Mouse (Mus musculus) embryonic facial prominence, embryonic 15.5 days (tissue): ENCODE data around the gene Gdf5. TPM values are rescaled to one million over a fixed set of nuclear protein-coding genes. Genes with fewer than 3 reads are reported as not detected.
A peak's percentile ranks its signal among the peaks of the same experiment; 100 is the strongest.
"Not testable (repeated sequence)": the region's sequence is repeated elsewhere in the genome, so short reads cannot be mapped to it uniquely, and the experiment has no call there.

Experiments
- ATAC-seq: fragments of 200-750 bp; cut with Nextera tagmentation; 2 replicates; pipeline ENCODE4 v1.8.0; 2017; ENCODE audit warnings: low read depth, moderate TSS enrichment; ENCODE audit not compliant: insufficient number of reproducible peaks, low FRiP score, low TSS enrichment
- H3K27ac ChIP-seq: fragments of 300-500 bp; sonication (generic); replicated peaks from 2 replicates; pipeline ENCODE4 v1.5.1; 2015; ENCODE audit warnings: mild to moderate bottlenecking, inconsistent platforms
- H3K27me3 ChIP-seq: fragments of 300-500 bp; sonication (generic); 2 replicates; pipeline ENCODE4 v1.6.1; 2015; ENCODE audit warnings: inconsistent platforms
- H3K36me3 ChIP-seq: fragments of 300-500 bp; sonication (generic); 2 replicates; pipeline ENCODE4 v1.6.1; 2015; ENCODE audit warnings: mild to moderate bottlenecking, inconsistent platforms
- H3K4me1 ChIP-seq: fragments of 300-500 bp; sonication (generic); 2 replicates; pipeline ENCODE4 v1.6.1; 2015; ENCODE audit warnings: inconsistent platforms
- H3K4me2 ChIP-seq: fragments of 300-500 bp; sonication (generic); replicated peaks from 2 replicates; pipeline ENCODE4 v1.6.1; 2015; ENCODE audit warnings: mild to moderate bottlenecking, inconsistent platforms
- H3K4me3 ChIP-seq: fragments of 300-500 bp; sonication (generic); replicated peaks from 2 replicates; pipeline ENCODE4 v1.5.1; 2015; ENCODE audit warnings: mild to moderate bottlenecking, inconsistent platforms
- H3K9ac ChIP-seq: fragments of 300-500 bp; sonication (generic); 2 replicates; pipeline ENCODE4 v1.6.1; 2015; ENCODE audit warnings: inconsistent platforms
- H3K9me3 ChIP-seq: fragments of 300-500 bp; sonication (generic); replicated peaks from 2 replicates; pipeline ENCODE4 v1.6.1; 2016; ENCODE audit warnings: inconsistent platforms
- WGBS: fragments of 180-500 bp; shearing (Covaris S2); methylation state at CpG from one replicate; pipeline ENCODE4 v1.1.7; 2015; 5-methylcytosine and 5-hydroxymethylcytosine counted together
- polyA plus RNA-seq: library from polyadenylated mRNA; unstranded; fragments of >200 nt; fragmentation: Nextera tagmentation; extraction: Ambion mirVana; gene quantifications from 2 replicates; pipeline ENCODE4 v1.2.1, GENCODE M21; 2015

Gene Gdf5
- polyA plus RNA-seq, 1 experiment from 2014 or later: 2.2 TPM

DNA sequence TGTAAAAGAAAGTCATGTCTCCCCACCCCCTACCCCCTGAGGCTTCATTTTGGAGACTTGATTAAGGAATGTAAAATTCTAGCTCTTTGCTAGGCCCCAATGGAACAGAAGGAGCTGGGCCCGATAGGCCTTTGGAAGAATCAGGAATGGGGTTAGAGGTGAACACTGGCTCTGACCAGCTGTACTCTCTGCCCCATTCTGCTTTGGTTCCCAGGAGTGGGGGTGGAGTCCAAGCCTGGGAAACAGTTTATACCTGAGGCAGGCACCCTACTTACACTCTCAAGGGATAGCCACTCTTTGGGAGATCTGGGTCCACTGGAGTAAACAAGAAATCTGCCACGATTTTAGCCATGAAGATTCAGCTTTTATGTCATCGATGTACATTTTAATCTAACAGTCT, 4.5 kb downstream of the Gdf5 start, which contains the start of gene Gm15557:
Gm15557 (plus strand) TSS at position 48 of the 400 bp plus-strand sequence.
- H3K36me3 ChIP-seq: no peaks in the 10 kb centered on the region
- H3K27ac ChIP-seq: no peak within 1 kb of the TSS
- peaks cover 36% of the 10 kb centered on the region for H3K4me1 ChIP-seq
- no peak for ATAC-seq
- H3K4me3 ChIP-seq: no peak within 1 kb of the TSS
- no peak within 1 kb of the TSS for H3K4me2 ChIP-seq
- H3K27me3 ChIP-seq: peaks cover 2% of the 10 kb centered on the region; the same call in 1 of the 2 replicates
- WGBS: 78% methylated on average over 3 of the region's 3 CpGs
- H3K9me3 ChIP-seq: no peaks in the 10 kb centered on the region
- no peak within 1 kb of the TSS for H3K9ac ChIP-seq

DNA sequence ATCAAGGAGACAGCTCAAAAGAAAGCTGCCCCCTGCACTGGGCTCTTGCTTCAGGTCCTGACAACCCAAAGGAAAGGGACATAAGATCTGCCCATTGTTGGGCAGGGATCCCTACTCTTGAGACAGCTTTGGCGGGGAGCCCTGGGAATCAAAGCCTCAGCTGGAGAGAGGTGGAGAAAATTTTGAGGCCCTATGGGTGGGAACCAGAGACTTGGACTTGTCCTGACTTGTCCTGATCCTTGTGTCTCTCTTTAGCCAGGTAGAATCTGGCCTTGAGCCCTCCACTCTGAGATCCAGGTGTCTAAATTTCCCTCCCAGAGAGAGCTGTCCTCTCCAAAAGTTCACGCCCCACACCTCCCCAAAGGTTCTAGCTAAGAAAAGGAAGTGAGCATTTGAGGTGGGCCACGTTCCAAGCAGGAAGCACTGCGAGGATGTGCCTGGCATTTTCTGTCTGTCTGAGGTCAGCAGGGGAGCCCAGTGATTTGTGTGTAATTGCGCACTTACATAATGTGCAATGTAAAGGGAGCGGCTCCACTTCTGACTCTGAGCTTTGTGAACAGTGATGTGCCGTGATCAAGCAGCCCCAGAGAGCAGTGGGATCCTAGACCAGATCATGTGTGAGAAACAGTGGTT, 5.2 kb downstream of the Gdf5 start:
- Histone ChIP-seq H3K27ac (no peak overlapping the region), H3K27me3 (peaks cover 2% of the 10 kb centered on the region; the same call in 1 of the 2 replicates), H3K36me3 (no peaks in the 10 kb centered on the region), H3K4me3 (no peak overlapping the region), H3K9me3 (no peaks in the 10 kb centered on the region), H3K4me2 (no peak overlapping the region), H3K9ac (no peak overlapping the region), H3K4me1 (peaks cover 32% of the 10 kb centered on the region)
- WGBS: 63% methylated on average over 7 of the region's 7 CpGs
- ATAC-seq: no peak

GRCm38 (mm10) chr2:155929531-155930442, 15.4 kb downstream of the Gdf5 start, which contains the start of gene Uqcc1:
TSS of gene Uqcc1 (minus strand) at chr2:155930310.
- peak within 1 kb of the TSS; percentile 96 for H3K27ac ChIP-seq
- H3K4me1 ChIP-seq: peaks cover 13% of the 10 kb centered on the region
- ATAC-seq: peak; percentile 94
- H3K9me3 ChIP-seq: no peaks in the 10 kb centered on the region
- WGBS: under 1% methylated on average over 38 of the region's 38 CpGs
- no peaks in the 10 kb centered on the region for H3K36me3 ChIP-seq
- peak within 1 kb of the TSS; percentile 26 for H3K9ac ChIP-seq
- H3K4me3 ChIP-seq: peak within 1 kb of the TSS; percentile 68
- no peaks in the 10 kb centered on the region for H3K27me3 ChIP-seq
- peak within 1 kb of the TSS; percentile 65 for H3K4me2 ChIP-seq

- no peak for ATAC-seq
- H3K27ac ChIP-seq: peak overlapping the region; percentile 34; the same call in 1 of the 2 replicates
- H3K36me3 ChIP-seq: peaks cover 4% of the 10 kb centered on the region; the same call in 1 of the 2 replicates
- peaks cover 13% of the 10 kb centered on the region for H3K4me1 ChIP-seq
- H3K27me3 ChIP-seq: no peaks in the 10 kb centered on the region
- H3K9ac ChIP-seq: no peak overlapping the region; the same call in 1 of the 2 replicates
- 52% methylated on average over 7 of the region's 7 CpGs for WGBS
- no peaks in the 10 kb centered on the region for H3K9me3 ChIP-seq
- peak overlapping the region; percentile 65 for H3K4me2 ChIP-seq
- H3K4me3 ChIP-seq: peak overlapping the region; percentile 68
These were observed 16.3 kb downstream of the Gdf5 start for GRCm38 (mm10) chr2:155928711-155929345.

- not testable (repeated sequence) for H3K9ac ChIP-seq, ATAC-seq
- 81% methylated on average over 6 of the region's 6 CpGs for WGBS
These were observed 20.0 kb downstream of the Gdf5 start for GRCm38 (mm10) chr2:155925213-155925612.

GRCm38 (mm10) chr2:155923143-155923542, 22.0 kb downstream of the Gdf5 start:
- Histone ChIP-seq H3K36me3 (peaks cover 20% of the 10 kb centered on the region; the same call in 1 of the 2 replicates), H3K4me1 (no peaks in the 10 kb centered on the region)
- ATAC-seq: no peak

More at GRCm38 (mm10) chr2:155925213-155925612, 20.0 kb downstream of the Gdf5 start:
- peaks cover 16% of the 10 kb centered on the region; the same call in 1 of the 2 replicates for H3K36me3 ChIP-seq
- H3K4me1 ChIP-seq, H3K27ac ChIP-seq, H3K4me3 ChIP-seq, H3K9me3 ChIP-seq, H3K27me3 ChIP-seq, H3K4me2 ChIP-seq: not testable (repeated sequence)

DNA sequence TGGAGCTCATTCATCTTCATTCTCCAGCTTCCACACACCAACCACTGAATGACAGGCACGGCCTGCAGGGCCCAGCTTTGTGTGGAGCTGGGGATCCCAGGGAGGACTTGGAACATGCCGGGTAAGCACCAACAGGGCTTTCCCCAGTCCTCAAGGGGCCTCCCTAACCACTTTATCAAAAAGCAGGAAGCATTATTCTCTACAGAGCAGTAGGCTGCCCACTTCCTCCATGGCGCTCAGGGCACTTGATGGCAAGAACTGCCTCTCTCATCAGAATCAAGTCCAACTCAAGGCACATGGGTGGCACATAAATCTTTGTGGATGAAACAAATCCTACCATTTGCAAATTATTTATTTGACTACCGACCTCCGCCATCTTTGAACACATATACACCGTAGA, 30.5 kb downstream of the Gdf5 start:
- Histone ChIP-seq H3K27me3 (no peaks in the 10 kb centered on the region), H3K4me2 (no peak overlapping the region), H3K9me3 (no peaks in the 10 kb centered on the region), H3K36me3 (peaks cover 47% of the 10 kb centered on the region), H3K4me3 (no peak overlapping the region), H3K9ac (no peak overlapping the region), H3K4me1 (no peaks in the 10 kb centered on the region), H3K27ac (no peak overlapping the region)
- no peak for ATAC-seq
- WGBS: 91% methylated on average over 6 of the region's 6 CpGs

More at GRCm38 (mm10) chr2:155923143-155923542, 22.0 kb downstream of the Gdf5 start:
- no peaks in the 10 kb centered on the region for H3K9me3 ChIP-seq
- H3K4me2 ChIP-seq: no peak overlapping the region
- H3K4me3 ChIP-seq: no peak overlapping the region
- no peaks in the 10 kb centered on the region for H3K27me3 ChIP-seq
- no peak overlapping the region for H3K9ac ChIP-seq
- no peak overlapping the region for H3K27ac ChIP-seq
- 93% methylated on average over 7 of the region's 7 CpGs for WGBS

DNA sequence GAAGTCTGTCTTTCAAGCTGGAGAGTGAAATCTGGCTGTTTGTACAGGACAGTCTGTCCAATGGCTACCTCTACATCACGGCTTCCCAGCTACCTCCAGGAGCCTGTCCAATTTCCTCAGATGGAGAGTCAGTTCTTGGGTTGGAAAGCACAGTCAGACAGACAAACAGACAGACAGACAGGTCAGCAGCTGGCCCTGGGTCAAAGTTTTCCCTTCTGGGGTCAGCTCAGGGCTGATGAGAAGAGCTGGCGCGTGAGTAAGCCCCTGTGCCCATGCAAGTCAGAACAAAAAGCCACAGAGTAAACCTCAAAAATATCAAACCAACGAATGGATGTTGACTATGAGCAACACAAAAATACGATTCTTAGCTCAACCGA, 41.5 kb downstream of the Gdf5 start:
- Histone ChIP-seq H3K27me3 (no peaks in the 10 kb centered on the region), H3K4me2 (no peak overlapping the region), H3K27ac (no peak overlapping the region), H3K9ac (no peak overlapping the region), H3K9me3 (no peaks in the 10 kb centered on the region), H3K4me3 (no peak overlapping the region), H3K36me3 (peaks cover 36% of the 10 kb centered on the region), H3K4me1 (no peaks in the 10 kb centered on the region)
- no peak for ATAC-seq
- 88% methylated on average over 6 of the region's 6 CpGs for WGBS

DNA sequence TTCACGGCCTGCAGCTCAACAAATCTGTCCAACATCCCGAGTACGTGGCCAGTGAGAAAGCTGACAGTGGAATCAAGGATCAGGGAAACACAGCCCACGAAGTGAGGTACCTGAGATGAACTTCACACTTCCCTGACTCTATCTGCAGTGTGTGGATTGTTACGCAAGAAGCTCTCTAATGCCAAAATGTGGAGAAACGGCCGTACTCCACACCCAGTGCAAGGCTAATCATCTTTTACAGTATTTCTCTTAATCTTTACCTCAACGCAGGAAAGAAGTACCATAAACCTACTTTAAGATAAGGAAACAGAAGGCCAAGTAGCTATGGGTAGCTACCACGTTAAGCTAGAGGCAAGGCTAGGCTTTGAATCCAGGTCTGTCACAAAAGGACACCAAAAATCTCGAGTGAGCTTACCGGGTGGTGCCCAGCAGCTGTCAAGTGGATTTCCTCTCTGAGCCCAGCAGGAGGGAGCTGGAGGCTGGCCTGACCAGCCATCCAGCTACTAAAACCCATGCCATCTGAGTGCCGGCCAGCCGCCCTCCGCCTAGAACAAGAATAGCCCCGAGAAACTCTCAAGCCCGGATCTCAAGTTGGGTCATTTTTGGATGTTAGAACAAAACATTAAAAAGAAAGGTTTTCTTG, 42.1 kb downstream of the Gdf5 start:
- no peaks in the 10 kb centered on the region for H3K27me3 ChIP-seq
- H3K27ac ChIP-seq: no peak overlapping the region
- peaks cover 38% of the 10 kb centered on the region for H3K36me3 ChIP-seq
- no peak overlapping the region for H3K9ac ChIP-seq
- 81% methylated on average over 16 of the region's 16 CpGs for WGBS
- H3K4me3 ChIP-seq: no peak overlapping the region
- no peaks in the 10 kb centered on the region for H3K9me3 ChIP-seq
- no peak for ATAC-seq
- H3K4me1 ChIP-seq: no peaks in the 10 kb centered on the region
- H3K4me2 ChIP-seq: no peak overlapping the region

DNA sequence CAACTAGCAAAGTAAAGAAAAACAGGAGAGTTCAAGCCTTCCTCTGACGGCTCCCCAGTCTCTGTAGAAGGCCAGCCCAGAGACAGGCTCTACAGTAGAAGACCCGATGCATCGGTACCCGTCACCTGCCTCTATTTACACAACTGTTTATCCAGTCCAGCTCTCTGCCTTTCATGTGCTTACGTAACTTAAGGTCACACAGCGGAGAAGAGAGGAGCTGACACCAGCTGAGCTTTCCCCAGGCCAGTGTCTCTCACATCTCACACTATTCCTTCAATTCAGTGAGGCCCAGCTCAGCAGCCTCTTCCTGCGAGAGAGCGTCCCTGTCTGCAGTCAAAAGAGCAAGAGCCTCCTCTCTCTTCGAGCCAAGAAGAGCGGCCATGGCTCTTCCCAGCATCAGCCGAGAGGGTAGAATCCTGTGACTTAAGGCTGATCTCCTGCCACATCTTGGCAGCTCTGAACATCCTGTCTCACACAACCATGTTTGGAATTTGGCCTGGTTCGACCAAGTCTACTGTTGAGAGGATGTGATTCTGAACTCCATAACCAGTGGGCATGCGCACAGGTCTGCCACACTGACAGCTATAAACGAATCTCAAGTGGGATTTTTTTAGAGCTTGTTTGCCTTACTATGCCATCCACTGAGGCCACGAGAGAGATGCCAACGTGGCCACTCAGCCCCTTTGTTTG, 50.0 kb downstream of the Gdf5 start:
- ATAC-seq: no peak
- 90% methylated on average over 16 of the region's 16 CpGs for WGBS
- peaks cover 39% of the 10 kb centered on the region for H3K36me3 ChIP-seq
- no peaks in the 10 kb centered on the region for H3K9me3 ChIP-seq
- no peaks in the 10 kb centered on the region for H3K27me3 ChIP-seq
- H3K4me3 ChIP-seq: no peak overlapping the region
- H3K4me2 ChIP-seq: no peak overlapping the region
- no peak overlapping the region for H3K9ac ChIP-seq
- no peaks in the 10 kb centered on the region for H3K4me1 ChIP-seq
- H3K27ac ChIP-seq: no peak overlapping the region
